Mouse (Mus musculus): ENCODE measurements at regions not wholly inside any gene's neighbourhood (a gene's known extent, or its start where the extent isn't known, plus 50 kb on each side); places are given as distances from the start of the nearest gene placed in this dataset.

DNA sequence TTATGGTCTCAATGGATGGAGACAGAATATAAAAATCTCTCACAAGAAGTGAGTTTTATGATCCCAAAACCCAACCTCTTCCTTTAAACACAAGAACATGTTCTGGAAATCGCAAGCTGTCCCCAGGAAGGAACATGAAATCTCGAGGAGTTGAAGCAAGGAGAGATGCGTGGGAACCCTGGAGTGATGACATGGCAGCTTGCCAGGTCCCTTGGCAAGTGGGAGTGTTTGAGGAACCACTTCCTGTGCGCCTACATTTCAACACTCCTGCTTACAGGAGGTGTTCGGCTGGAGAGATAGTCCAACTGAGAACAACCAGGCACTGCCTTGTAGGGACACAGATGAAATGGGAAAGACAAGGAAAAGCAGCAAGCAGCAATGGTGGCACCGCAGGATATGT is 246.1 kb downstream of the Hivep2 start:
- no peak for ATAC-seq (ENCODE audit: low FRiP score, low TSS enrichment)
- Histone ChIP-seq H3K36me3 (ENCODE audit: control insufficient read depth, insufficient read depth, low read length) (no peaks in the 10 kb centered on the region), H3K9me3 (ENCODE audit: control insufficient read depth, low read length) (0 out of 2 replicates have a peak, but pooled peaks cover under 1% of the 10 kb centered on the region), H3K9ac (ENCODE audit: low read depth, low read length) (no peak overlapping the region), H3K4me1 (ENCODE audit: control insufficient read depth, insufficient read depth, low read length) (no peaks in the 10 kb centered on the region), H3K4me2 (replicated peaks; ENCODE audit: low read depth, low read length) (no peak overlapping the region), H3K27me3 (ENCODE audit: control insufficient read depth, insufficient read depth, low read length) (no peaks in the 10 kb centered on the region), H3K27ac (ENCODE audit: low read depth, low read length) (no peak overlapping the region), H3K4me3 (ENCODE audit: low read length) (no peak overlapping the region)
- WGBS: 48% methylated on average over 6 of the region's 6 CpGs

DNA sequence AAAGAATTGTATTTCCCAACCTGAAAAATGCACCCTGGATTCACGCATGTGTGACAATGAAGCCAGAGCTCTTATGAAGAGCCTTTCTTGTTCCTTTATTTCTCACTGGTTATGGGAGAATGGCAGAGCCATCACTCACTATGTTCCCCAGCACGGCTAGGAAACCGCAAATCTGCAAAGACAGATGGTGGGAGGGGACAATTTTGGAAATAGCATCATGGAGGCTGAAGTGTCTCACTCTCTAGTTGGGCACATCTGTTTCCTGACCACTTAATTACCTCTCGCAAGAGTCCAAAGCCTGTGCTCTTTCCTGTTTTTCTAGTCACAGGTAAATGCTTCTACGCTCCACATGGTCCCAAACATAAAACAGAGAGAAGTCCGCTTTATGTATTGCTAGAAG is 245.6 kb downstream of the Hivep2 start:
- 71% methylated on average over 6 of the region's 6 CpGs for WGBS
- Histone ChIP-seq H3K9ac (ENCODE audit: low read depth, low read length) (no peak overlapping the region), H3K4me3 (ENCODE audit: low read length) (no peak overlapping the region), H3K4me1 (ENCODE audit: control insufficient read depth, insufficient read depth, low read length) (no peaks in the 10 kb centered on the region), H3K36me3 (ENCODE audit: control insufficient read depth, insufficient read depth, low read length) (no peaks in the 10 kb centered on the region), H3K27ac (ENCODE audit: low read depth, low read length) (no peak overlapping the region), H3K27me3 (ENCODE audit: control insufficient read depth, insufficient read depth, low read length) (no peaks in the 10 kb centered on the region), H3K9me3 (ENCODE audit: control insufficient read depth, low read length) (no peaks in the 10 kb centered on the region), H3K4me2 (replicated peaks; ENCODE audit: low read depth, low read length) (no peak overlapping the region)
- ATAC-seq (ENCODE audit: low FRiP score, low TSS enrichment): no peak

DNA sequence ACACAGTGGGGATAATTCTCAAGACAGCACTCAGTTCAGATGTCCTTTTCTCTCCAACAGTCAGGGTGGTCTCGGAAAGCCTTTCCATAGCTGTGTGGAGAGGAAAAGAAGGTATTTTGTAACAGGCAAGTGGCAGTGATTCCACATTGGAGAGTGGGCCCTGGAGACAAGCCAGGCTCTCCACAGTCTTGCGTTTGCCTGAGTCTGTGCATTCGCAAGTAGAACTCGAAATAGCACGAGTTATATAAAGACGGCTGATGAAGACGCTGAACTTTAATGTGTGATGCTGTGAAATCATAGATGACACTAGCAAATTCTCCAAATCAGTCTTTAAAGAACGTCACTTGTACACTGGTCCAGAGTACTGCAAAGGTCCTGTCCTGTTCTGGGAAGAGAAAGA is 244.6 kb downstream of the Hivep2 start:
- no peak overlapping the region for H3K27ac ChIP-seq (ENCODE audit: low read depth, low read length)
- no peaks in the 10 kb centered on the region for H3K9me3 ChIP-seq (ENCODE audit: control insufficient read depth, low read length)
- H3K4me3 ChIP-seq (ENCODE audit: low read length): no peak overlapping the region
- 91% methylated on average over 8 of the region's 8 CpGs for WGBS
- ATAC-seq (ENCODE audit: low FRiP score, low TSS enrichment): no peak
- no peak overlapping the region for H3K4me2 ChIP-seq (replicated peaks; ENCODE audit: low read depth, low read length)
- no peak overlapping the region for H3K9ac ChIP-seq (ENCODE audit: low read depth, low read length)
- no peaks in the 10 kb centered on the region for H3K36me3 ChIP-seq (ENCODE audit: control insufficient read depth, insufficient read depth, low read length)
- no peaks in the 10 kb centered on the region for H3K4me1 ChIP-seq (ENCODE audit: control insufficient read depth, insufficient read depth, low read length)
- no peaks in the 10 kb centered on the region for H3K27me3 ChIP-seq (ENCODE audit: control insufficient read depth, insufficient read depth, low read length)

DNA sequence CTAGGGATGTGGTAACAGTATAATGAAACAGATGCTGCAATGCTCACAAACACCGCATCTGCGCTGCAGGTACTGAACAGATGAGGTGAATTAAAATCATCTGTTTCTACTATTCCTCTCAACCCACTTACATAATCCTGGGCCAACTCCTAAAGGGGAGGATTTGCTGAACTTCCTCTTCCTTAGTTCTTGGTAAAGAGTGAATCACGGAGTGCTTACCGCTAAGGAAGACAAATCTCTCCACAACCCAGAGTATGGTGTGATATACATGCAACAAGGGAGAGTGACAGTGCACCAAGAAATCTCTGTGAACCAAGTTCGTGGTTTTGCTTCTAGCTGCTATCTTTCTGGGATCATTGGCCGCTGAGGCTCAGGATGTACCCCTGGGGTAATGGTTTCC is 244.2 kb downstream of the Hivep2 start:
- no peaks in the 10 kb centered on the region for H3K27me3 ChIP-seq (ENCODE audit: control insufficient read depth, insufficient read depth, low read length)
- no peak overlapping the region for H3K4me3 ChIP-seq (ENCODE audit: low read length)
- WGBS: 91% methylated on average over 6 of the region's 6 CpGs
- H3K4me1 ChIP-seq (ENCODE audit: control insufficient read depth, insufficient read depth, low read length): no peaks in the 10 kb centered on the region
- no peak overlapping the region for H3K9ac ChIP-seq (ENCODE audit: low read depth, low read length)
- H3K36me3 ChIP-seq (ENCODE audit: control insufficient read depth, insufficient read depth, low read length): no peaks in the 10 kb centered on the region
- no peak overlapping the region for H3K4me2 ChIP-seq (replicated peaks; ENCODE audit: low read depth, low read length)
- H3K27ac ChIP-seq (ENCODE audit: low read depth, low read length): no peak overlapping the region
- H3K9me3 ChIP-seq (ENCODE audit: control insufficient read depth, low read length): no peaks in the 10 kb centered on the region
- no peak for ATAC-seq (ENCODE audit: low FRiP score, low TSS enrichment)

DNA sequence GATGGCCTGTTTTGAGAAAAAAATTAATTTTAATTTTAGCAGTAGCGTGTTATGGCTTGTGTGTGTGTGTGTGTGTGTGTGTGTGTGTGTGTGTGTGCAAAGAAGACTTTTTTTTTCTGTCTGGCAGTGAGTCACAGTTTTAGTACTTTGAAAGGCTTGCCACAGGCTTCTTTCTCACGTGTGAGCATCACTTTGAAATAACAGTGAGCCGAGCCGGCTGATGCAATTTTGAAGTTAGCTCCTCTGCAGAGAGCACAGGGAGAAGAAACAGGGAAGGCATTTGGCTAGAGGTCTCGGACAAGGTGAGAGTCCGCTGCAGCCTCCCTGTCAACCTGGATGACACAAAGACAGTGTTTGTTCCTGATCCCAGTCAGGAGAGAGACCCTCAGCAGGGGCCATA is 242.3 kb downstream of the Hivep2 start:
- 69% methylated on average over 6 of the region's 6 CpGs for WGBS
- no peak overlapping the region for H3K4me3 ChIP-seq (ENCODE audit: low read length)
- H3K27me3 ChIP-seq (ENCODE audit: control insufficient read depth, insufficient read depth, low read length): no peaks in the 10 kb centered on the region
- no peaks in the 10 kb centered on the region for H3K4me1 ChIP-seq (ENCODE audit: control insufficient read depth, insufficient read depth, low read length)
- H3K27ac ChIP-seq (ENCODE audit: low read depth, low read length): no peak overlapping the region
- H3K36me3 ChIP-seq (ENCODE audit: control insufficient read depth, insufficient read depth, low read length): no peaks in the 10 kb centered on the region
- no peak for ATAC-seq (ENCODE audit: low FRiP score, low TSS enrichment)
- no peak overlapping the region for H3K4me2 ChIP-seq (replicated peaks; ENCODE audit: low read depth, low read length)
- H3K9ac ChIP-seq (ENCODE audit: low read depth, low read length): no peak overlapping the region
- no peaks in the 10 kb centered on the region for H3K9me3 ChIP-seq (ENCODE audit: control insufficient read depth, low read length)

DNA sequence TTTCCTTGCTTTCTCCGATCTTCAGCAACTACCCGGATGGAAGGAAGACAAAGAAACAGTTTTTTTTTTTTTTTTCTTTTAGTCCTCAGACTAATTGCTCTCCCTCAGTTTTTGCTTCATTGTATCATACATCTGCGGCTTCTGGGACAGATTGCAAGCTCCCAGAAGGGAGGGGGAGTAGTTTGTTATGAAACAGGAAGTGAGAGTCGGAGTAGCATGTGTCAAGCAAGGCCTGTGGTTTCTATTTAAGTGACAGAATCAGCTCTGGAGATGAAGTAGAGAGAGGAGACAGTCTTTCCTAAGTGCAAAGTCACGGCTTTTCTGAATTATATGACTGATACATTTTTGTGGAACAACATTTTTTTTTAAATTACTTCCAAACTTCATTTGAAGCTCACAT is 241.7 kb downstream of the Hivep2 start:
- Histone ChIP-seq H3K9me3 (ENCODE audit: control insufficient read depth, low read length) (no peaks in the 10 kb centered on the region), H3K27ac (ENCODE audit: low read depth, low read length) (no peak overlapping the region), H3K9ac (ENCODE audit: low read depth, low read length) (no peak overlapping the region), H3K4me1 (ENCODE audit: control insufficient read depth, insufficient read depth, low read length) (no peaks in the 10 kb centered on the region), H3K4me2 (replicated peaks; ENCODE audit: low read depth, low read length) (no peak overlapping the region), H3K4me3 (ENCODE audit: low read length) (no peak overlapping the region), H3K36me3 (ENCODE audit: control insufficient read depth, insufficient read depth, low read length) (no peaks in the 10 kb centered on the region), H3K27me3 (ENCODE audit: control insufficient read depth, insufficient read depth, low read length) (no peaks in the 10 kb centered on the region)
- 63% methylated on average over 5 of the region's 5 CpGs for WGBS
- ATAC-seq (ENCODE audit: low FRiP score, low TSS enrichment): no peak

DNA sequence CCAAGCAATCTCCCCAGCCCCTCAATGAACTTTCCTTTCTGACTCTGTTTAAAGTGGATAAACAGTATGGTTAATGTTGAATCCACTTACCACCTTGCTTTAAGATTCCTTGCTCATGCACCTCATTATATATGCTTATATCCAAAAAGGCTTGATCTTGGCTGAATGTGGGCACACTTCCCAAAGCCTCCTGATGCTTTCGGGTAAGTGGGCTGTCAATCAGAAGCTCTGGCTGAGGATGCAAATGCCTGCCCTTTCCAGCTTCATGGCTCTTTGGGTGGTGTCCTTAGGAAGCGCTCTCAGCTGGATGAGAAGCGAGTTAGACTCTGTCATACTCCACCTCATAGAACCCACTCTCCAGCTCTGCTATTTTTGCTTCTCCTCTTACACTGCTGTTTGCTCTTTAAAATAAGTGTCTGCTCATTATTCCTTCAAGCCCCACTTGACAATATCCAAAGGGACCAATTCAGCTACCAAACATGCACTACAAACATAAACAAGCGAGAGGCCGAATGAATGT is 241.2 kb downstream of the Hivep2 start:
- Histone ChIP-seq H3K27me3 (ENCODE audit: control insufficient read depth, insufficient read depth, low read length) (no peaks in the 10 kb centered on the region), H3K36me3 (ENCODE audit: control insufficient read depth, insufficient read depth, low read length) (no peaks in the 10 kb centered on the region), H3K4me1 (ENCODE audit: control insufficient read depth, insufficient read depth, low read length) (no peaks in the 10 kb centered on the region), H3K4me3 (ENCODE audit: low read length) (no peak overlapping the region), H3K9me3 (ENCODE audit: control insufficient read depth, low read length) (no peaks in the 10 kb centered on the region), H3K4me2 (replicated peaks; ENCODE audit: low read depth, low read length) (no peak overlapping the region), H3K9ac (ENCODE audit: low read depth, low read length) (no peak overlapping the region), H3K27ac (ENCODE audit: low read depth, low read length) (no peak overlapping the region)
- no peak for ATAC-seq (ENCODE audit: low FRiP score, low TSS enrichment)
- 85% methylated on average over 5 of the region's 5 CpGs for WGBS
